Mouse (Mus musculus): ENCODE data around the gene Il2.
A peak's percentile ranks its signal among the peaks of the same experiment; 100 is the strongest.

Gene Il2

DNA sequence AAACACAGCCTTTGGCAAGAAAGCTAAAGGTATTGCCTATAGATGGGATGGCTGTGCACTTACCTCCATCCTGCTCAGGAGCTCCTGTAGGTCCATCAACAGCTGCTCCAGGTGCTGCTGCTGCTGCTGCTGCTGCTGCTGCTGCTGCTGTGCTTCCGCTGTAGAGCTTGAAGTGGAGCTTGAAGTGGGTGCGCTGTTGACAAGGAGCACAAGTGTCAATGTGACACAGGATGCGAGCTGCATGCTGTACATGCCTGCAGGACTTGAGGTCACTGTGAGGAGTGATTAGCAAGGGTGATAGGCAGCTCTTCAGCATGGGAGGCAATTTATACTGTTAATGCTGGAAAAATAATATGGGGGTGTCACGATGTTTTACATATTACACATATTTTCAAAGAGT is at the start of gene Il2:
Il2 (minus strand) TSS at position 305 of the 400 bp plus-strand sequence.
- no peak for DNase-seq

DNA sequence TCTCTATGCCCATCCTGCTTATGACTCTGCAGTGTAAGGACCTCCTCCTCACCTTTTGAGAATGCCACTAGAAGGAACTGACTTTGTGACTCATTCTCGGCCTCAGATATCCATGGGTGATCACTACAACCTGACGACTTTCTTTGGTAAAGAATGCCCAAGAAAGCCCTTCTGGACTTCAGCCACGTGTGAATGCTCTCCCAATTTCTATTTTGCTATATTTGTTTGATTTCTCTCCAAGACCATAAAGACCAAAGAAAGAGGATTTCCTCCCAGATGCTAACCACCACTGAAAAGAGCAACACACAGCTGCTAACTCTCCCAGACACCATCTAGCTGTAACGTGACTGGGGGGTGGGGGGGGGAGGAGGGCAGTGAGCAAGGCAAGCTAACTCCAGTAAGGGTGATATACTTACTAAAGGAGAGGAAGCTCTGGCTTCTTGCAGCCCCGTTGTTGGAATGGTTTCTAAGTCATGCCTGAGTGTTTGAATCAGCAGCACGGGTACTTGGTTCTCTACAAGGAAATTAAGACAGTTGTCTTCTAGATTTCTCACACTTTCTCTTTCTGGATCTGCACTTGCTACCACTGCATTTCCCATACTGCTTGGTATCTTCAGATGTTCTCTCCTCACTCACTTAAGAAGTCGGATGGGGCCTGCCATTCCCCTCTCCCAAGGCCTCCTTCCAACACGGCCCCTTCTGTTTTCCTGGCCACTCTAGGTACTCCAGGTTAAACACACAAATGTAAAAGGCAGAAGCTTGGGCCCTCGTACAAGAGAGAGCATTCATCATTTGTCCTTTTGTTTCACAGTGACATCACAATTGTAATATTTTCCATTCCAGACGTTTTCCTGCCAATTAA is 49.2 kb upstream of the Il2 start:
- no peak for DNase-seq

DNA sequence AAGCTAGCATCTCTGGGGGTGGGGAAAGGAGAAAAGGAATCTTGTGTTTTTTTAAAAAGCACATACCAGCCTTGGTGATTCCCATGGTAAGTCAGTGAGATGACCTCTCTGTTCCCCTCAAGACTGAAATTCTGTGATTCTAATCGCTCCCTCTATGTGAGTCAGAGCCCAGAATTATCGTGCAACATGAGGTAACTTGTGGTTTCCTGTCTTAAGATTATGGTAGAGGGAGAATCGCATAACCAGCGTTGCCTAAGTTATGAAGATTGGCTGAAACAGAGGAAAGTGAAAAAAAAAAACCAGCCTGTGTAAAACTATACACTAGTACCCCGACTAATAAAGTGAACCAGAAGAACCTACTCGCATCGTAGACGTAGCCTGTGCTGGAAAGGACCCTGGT is 47.5 kb upstream of the Il2 start:
- DNase-seq: no peak

DNA sequence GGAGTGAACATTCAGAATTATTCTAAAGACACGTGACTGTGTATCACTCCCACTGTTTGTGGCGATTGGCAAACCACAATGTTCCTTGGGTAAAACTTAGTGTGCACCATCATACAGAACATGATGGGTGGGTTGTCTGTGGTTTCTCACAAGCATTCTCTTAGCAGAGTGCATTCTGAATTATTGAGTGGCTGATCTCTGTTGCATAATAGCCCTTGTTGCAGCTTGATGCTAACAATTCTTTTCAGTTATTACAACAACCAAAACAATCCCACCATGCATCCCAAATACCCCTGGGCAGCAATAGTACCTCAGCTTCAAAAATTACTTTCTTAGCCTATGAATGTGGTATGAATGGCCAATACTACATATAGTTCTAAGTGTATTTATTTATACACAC is 43.5 kb upstream of the Il2 start:
- no peak for DNase-seq

DNA sequence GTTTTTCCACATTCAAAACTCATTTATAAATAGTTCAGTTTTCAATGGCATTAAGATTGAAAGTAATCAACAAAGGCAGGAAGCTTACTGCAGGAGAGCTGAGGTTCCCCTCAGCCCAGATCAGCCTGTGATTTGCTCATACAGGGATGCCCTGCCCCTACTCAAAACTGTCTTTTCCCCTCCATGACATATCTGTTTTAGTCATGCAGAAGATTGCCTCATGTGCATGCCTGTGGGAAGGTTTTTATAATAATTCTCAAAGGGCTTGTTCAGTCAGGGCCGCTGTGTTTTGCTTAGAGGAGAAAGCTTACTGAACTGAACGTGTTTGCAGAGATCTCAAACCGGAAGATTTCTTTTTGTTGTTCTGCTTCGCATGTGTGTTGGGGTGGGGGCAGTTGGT is 35.3 kb upstream of the Il2 start:
- DNase-seq: no peak

DNA sequence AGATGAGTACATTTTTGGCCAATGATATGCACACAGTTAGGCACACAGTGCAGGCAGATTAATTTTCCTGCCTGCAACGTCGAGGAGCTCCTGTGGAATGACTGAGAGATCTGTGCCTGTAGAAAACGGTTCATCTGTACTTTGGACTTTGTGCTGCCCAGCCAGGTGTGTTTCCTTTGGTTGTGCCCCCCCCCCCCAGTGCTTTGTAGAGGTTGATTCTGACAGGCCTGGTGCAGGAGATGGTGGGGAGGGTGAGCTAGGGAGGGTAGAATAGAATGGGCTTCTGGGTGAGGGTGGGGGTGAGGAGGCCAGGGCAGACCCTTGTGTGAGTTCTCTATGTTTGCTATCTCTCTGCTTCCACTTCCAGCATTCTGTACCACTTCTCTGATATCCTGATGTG is 32.5 kb upstream of the Il2 start:
- no peak for DNase-seq

DNA sequence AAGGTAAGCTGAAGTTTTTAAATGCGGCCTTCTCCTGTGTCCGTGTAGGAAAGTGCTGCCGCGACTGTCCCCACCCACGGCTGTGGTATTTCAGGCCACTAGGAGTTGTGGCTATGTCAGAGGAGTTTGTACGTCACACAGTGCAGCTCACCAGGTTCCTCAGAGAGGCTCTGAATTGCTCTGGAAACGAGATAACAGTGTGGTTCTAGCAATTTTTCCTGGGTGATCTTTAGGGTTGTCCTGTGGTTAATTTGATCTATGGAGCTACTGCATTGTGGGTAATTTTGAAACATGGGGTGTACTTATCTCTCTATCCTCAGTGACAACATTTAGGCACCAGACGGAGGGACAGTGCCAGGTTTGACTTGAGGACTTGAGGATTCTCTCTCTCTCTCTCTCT is 31.3 kb upstream of the Il2 start:
- DNase-seq: no peak

DNA sequence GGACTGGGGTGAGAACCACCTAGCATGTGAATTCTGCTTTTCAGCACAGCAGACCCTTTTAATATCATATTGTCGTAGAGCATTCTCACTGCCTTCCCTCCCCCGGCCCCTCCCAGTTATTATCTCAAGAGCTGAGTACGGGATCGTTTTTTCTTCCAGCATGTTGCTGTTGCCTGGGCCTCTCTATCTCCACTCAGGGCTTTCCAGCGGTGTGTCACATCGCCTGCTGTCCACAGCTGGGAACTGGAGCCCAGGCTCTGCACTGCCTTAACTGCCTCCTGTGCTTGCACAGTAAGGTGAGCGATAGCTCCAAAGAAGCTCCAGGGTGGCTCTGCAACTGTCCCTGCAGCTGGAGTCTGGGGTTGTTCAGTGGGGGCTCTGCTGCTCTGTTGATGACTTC is 28.6 kb upstream of the Il2 start:
- DNase-seq: no peak

DNA sequence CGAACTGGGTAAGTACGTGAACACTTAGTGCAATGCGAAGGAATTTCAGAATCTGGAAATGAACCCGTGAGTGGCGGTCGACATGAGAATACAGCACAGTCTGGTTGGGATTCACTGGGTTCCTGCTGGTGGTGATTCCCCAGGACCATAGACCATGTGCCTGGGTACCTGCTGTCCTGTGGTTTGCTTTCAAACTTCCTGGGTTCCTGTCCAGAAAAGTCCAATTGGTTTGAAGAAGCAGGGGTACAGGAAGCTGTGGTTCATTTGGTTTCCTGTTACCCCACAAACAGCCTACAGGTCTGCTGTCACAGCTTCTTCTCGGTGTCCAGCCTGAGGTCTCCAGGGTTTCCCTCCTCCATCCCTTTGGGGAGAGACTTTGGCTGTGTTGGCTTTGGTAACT is 27.2 kb upstream of the Il2 start:
- no peak for DNase-seq

DNA sequence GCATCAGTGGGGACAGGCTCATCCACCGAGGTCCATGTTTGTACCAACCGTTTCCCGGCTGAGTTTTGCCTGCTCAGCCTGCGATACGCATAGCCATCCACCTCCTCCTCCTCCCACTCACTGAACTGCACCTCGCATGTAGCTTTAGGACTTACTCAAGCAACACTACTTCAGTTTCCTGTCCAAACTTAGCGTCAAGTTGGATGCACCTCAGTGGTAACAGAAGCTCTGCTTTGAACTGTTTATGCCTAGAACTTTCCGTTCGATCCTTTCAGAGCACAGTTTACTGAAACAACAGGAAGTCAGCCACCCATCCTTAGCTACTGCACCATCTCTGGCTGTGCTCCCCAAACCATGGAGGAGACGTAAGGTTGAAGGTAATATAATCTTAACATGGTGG is 26.5 kb upstream of the Il2 start:
- no peak for DNase-seq

DNA sequence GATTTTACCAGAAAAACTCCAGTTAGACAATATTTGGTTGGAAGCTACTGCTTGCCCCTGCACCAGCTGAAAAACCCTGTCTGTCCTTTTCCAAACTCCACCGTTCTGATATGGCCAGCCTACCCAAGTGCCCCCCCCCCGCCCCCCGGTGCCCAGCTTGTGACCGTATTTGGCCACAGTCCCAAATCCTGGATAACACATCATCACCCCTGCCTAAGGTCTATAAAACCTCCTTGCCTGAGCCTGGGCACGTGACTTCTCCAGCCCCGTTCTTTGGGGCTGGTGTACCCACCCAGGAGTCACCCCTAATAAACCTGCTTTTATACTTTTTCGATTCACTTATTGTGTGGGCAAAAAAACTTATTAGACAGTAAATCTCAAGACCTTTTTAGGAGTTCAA is 21.1 kb upstream of the Il2 start:
- no peak for DNase-seq

DNA sequence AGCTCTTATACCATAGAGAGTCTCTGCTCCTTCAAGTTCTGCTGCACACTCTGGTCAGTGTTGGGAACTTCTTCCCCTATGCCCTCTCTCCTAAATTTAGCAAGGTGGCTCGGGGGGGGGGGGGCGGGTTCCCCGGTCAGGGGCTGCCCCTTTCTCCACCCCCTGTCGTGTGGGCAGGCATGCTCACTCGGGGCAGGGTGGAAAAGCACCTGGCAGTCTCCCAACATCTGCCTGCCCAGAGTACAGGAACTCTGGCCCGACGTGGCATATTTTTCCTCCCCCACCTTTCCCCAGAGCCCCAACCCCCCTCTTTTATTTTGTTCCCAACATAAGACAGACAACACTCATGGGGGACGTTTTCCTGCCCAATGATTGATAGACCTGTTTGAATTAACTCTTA is 20.6 kb upstream of the Il2 start:
- DNase-seq: no peak

DNA sequence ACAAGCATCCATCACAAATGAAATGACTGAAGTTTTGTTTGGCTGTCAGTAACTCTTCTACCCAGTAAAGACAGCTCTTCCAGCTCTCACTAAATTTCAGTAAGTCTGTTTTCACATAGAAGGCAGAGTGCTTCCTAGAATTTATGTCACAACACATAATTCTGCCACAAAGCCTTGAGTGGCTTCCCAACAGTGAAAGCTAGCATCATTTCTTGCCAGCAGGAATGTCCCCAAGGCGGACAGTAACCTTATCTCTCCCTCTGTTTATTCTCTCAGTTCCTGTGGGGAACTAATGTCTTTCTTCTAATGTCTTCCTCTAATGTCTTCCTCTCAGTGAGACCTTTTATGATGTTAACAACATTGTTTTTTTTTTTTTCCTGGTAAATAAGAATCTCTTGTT is 19.2 kb upstream of the Il2 start:
- no peak for DNase-seq

DNA sequence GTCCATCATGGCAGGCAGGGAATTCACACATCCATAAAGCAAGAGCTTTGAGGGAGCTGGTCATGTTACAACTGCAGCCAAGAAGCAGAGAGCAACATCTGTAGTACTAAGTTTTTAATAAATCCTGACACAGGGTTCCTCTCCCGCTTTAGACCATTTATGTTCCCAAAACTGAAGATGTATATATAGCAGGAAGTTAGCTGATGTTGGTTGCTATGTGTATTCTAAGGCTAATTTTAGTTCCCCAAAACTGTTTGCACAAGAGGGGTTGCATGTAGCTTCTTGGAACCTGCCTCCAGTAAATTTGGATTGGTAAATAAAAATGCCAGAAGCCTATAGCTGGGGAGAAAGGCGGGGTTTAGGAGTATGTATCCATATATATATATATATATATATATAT is 16.1 kb upstream of the Il2 start:
- no peak for DNase-seq

DNA sequence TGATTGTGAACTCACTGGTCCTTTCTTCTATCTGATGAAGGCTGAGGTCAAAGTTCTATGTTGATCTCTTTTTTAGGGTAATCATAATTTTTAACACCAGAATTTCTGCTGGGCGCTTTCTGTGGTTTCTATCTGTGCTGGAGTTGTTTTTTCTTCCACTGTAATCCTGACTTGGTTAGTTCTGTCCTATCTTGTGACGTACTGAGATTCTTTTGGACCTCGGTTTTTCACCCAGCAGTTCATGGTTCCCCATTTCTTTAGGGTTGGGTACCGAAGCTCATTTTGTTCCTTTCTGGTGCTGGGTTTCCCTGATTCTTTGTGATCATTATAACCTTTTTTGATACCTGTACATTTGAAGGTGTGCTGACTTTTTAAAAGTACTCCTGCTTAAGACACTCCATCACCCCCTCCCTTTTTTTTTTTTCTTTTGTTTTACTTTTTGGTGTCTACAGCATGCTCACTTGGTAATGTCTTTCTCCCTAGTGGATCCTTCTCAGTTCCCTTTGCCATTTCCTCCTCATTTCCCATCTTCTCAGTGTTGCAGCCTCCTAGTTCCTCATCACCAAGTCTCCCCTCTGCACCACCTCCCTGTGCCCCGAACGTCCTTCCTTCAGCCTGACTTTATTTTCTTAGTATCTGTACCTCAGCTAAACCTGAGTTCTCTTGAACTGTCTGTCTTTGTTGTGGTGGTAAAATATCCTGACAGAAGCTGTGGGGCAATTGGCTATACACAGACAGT is 14.6 kb upstream of the Il2 start:
- DNase-seq: no peak

DNA sequence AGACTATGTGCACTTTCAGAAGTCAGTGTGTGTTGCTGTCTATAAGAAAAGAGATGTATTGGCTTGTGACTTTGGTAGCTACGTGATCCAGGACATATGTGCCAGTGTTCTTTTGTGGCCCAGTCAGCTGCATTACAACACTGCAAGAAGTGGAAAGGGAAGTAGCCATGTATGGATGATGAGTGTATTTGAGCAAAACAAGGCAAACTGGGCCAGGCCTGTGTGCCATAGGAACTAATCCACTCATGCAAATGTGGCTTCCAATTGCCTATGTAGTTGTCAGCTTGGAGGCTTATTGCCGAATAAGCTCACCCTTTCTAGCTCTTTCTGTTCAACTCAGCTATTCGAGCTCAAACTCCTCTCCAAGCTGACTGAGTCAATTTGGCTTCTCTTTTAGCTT is 13.4 kb upstream of the Il2 start:
- no peak for DNase-seq

DNA sequence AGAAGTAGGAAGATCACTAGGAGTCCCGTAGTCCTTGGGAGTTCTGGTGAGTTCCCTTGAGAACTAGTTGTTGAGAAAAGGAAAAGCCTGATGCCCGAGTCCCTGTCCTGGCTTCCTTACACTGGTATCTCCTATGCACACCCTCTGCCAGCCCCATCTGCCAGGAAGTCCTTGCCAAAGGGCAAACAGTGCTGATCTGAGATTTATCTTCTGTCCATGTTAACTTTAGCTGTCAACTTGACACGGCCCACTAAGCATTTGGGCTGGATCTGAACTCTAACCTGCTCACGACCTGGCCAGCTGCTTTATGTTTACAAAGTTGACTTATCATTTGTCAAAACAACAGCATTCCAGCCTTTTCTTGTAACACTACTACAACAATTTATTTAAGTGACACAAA is 11.5 kb upstream of the Il2 start:
- no peak for DNase-seq

DNA sequence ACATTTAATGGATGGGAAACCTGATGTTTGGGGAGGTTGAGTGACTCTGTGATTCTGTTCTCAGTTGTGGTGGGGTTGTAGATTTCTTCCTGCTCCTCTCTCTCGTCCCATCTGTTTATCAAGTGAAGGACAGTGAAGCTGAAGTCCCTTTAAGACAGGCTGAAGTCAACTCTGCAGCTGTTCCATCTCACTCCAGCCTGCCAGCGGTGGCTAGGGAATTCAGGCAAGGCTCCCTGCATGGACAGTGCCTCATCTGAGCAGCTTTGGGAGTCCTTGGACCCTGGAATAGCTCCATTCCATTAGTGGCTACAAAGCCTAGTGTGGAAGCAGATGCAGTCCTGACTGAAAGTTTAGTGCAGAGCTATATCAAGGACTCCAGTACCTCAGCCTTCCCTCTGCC is 3.3 kb upstream of the Il2 start:
- no peak for DNase-seq

DNA sequence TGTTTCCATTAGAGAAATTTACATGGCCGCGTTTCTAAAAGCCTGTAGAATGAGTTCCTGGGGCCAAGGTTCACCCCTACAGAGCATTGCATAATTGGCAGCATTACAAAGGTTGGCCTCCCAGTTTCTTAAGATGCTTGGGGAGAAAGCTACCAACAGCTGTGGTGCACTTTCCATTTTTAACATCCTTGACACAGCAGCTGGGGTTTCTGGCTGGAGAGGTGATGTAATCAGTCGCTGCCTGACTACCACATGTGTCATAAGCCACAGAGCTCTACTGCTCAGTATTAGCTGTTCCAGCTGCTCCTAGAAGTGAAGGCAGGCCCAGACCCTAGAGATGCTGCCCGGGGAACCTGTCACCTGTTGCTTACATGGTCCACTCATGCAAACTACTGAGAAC is 2.5 kb upstream of the Il2 start:
- DNase-seq: no peak

DNA sequence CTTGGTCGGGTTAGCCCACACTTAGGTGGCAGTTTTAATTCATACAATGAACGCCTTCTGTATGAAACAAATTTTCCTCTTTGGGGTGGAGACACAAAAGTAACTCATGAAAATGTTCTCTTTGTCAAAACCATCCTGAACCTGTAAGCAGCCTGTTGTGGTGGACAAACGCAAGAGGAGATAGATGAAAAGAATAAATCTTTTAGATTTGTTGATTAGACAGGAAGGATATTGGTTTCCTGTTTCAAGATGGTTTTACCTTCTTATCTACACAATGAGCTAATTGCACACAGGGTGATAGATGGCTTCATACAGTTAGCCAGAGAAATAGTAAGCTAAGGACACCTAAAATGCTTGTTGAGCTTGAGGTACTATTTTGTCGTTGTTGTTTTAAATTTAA is 403 bp upstream of the Il2 start:
- DNase-seq: no peak

DNA sequence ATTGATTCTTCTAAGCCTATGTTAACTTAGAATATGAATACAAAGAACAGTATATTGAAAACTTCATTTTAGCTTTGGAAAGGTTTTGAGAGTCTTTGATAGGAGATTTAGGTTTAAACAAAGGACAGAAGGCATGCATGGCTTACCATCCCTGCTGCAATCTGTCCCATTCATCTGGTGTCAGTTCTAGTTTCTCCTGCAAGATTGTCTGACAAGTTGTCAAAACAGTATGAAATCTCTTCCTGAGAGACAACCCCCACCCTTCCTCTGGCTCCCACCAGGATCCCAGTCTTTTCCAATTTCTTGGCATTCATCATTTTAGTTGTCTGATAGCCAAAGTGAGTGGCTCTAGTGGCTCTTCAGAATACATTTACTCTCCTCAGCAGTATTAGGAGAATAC is 35.0 kb downstream of the Il2 start:
- peak; percentile 47 for DNase-seq

DNA sequence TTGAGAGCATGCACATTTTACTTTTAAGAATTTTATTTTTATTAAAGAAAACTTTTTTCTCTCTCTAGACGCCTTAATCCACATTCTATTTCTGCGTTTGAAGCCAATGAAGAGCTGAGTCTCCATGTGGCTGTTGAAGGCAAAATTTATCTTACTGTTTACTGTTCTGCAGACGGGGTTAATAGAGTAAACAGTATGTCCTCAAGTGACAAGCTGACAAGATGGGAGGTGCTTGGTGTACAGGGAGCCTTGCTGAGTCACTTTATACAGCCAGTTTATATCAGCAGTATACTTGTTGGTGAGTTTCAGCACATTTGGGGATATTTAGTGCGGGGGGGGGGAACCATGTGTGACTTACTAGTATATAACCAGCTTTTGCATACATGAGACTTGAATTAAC is 40.9 kb downstream of the Il2 start:
- DNase-seq: no peak

DNA sequence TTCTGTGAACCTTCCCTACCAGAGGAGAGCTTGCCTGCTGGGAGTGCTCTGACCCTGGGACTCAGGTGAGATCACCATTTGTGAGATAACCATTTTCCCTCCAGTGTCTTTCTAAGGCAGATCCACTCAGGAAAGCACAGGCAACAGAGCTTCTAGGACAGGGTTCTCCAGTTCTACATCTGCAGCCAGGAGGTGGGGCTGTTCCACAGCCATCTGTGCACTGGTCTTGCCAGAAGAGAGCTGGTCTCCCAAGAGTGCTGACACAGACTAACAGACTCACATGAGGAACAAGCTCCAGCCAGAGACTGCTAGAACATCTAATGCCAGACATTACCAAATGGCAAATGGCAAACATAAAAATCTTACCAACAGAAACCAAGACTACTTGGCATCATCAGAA is 52.5 kb downstream of the Il2 start:
- peak; percentile 65 for DNase-seq

All from layer of hippocampus, adult 9-11 months (tissue).